Mouse (Mus musculus) heart, adult 11 months (tissue): Measurements from ENCODE around the gene Pcgf3.

Source experiments
- DNase-seq: peaks from one replicate; pipeline ENCODE4 v3.0.0; 2022

Pcgf3 gene

DNA sequence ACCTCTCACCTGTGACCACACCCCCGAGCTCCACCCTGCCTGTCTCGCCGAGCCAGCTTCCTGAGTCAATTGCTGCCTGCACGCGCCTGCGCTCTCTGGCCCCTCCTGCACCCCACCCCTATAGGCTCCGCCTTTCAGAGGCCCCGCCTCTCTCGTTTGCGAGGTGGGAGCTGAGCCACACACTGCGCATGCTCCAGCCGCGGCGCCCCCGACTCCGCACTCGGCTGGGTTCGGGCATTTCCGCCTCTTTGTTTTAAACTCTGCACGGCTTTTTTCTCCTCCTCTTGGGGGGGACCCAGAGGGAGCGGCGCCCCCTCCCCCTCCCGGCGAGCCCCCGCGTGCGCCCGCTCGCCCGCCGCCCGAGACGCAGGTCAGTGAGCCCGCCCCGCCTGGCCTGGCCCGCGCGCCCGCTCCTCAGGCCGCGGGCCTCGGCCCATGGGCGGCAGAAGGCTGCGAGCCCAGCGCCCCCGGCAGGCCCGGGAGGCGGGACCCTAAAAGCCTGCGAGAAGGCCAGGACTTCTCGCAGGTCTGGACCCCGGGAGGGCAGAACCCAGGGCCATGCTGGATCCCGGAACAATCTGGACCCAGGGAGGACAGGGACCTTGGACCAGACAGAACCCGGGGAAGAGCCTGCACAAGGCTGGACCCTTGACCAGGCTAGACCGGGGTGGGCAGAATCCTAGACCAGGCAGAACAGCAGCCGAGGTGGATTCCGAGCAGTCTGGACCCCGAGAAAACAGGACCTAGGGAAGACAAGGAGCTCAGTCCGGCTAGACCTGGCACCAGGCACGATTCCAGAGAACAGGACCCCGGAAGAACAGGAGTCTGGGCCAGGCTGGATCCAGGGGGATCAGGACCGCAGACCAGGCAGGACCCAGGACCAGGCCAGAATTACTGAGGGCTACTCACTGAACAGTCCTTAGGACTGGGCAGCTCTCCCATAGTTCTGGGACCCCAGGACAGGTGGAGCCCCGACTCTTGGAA is at the start of gene Pcgf3:
Pcgf3 (plus strand) TSS at position 151 of the 984 bp plus-strand sequence.
- peak; percentile 100 for DNase-seq

DNA sequence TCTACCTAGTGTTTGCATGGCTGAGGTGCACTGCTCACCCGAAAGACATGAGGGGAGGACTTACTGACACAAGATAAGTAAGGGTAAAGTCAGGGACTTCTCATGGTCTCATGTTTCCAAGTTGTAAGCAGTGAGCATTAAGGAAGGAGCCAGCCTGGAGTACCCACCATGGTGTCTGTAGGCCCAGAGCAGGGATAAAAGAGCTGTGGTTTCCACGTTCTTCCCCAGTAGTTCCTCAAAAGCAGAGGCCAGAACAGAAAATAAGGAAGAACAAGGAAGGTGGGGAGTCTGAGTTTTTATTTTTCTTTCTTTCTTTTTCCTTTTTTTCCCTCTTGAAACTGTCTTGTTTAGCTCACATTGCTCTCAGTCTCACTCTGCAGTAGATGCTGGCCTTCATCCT is 46.3 kb upstream of the Pcgf3 start:
- DNase-seq: no peak

DNA sequence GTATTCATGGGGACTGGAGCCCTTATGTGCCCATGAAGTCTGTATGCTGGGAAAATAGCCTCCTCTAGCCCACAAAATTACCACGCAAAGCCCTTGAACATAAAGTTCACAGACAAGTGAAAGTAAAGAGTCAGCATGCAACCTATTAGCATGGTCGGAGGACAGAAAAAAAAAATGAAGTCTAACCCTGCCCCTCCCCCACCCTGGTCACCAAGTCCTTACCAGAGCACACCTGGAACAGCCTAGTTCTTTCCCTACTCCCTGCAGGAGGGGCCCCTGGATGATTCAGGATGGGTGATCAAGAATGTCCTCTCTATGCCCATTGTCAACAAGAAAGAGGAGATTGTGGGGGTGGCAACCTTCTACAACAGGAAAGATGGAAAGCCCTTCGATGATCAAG is 38.3 kb upstream of the Pcgf3 start:
- DNase-seq: peak; percentile 77

- peak; percentile 69 for DNase-seq
Observed at GRCm38 (mm10) chr5:108423427-108423826, 37.6 kb upstream of the Pcgf3 start.

DNA sequence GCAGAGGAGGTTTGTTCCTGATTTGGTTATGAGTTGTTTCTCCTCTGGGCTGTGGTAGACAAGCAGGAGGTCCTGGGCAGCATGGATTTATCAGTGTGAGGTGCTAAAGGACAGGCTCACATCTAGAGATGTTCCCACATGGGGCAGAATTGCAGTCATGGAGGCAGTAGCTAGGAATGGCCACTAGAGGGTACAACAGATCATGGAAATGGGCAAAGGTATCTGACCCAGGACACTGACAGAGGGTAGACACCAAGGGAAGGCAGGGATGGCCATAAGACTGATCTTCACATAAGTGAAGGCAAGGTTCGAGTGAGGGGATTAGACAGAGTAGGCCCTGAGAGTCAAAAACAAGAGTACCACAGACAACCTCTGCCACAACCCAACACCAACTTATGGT is 33.8 kb upstream of the Pcgf3 start:
- DNase-seq: peak; percentile 91

- peak; percentile 69 for DNase-seq
Observed at GRCm38 (mm10) chr5:108431196-108431595, 29.8 kb upstream of the Pcgf3 start.

DNA sequence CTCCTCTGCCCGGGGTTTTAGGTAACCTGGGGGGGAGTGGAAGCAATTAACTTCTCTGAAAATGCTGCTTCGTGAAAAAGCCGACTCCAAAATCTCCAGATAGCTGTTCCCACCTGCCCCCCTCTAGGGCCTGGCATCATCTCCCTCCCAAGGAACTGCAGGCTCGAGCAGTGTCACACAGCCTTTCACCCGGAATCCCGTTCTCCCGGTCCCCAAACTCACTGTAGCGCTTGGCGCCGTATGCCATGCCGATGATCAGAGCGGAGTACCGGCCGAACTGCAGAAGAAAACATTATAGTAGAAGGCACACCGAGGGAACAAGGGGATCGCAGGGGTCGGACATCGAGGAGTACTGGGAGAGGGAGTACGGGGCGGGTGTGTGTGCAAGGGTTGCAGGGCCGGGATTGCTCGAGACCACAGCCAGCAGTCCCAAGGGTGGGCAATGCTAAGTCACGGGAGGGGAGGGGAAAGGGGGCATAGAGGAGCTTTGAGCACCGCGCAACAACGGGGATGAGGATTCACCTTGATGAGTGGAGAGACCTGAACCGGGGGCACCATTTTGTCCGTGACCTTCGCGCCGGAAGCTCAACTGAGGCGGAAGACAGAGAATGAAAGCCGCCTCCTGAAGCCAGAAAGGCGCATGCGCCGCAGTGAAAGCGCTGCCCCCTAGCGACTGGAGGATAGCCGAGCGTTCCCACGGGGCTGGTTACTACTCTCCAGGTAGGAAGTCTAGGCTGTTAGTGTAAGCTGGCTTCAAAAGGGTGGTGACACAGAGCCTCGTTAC is 27.0 kb upstream of the Pcgf3 start, which contains the start of gene Atp5k:
Atp5k (minus strand) TSS at position 645 of the 784 bp plus-strand sequence.
- peak; percentile 99 for DNase-seq

DNA sequence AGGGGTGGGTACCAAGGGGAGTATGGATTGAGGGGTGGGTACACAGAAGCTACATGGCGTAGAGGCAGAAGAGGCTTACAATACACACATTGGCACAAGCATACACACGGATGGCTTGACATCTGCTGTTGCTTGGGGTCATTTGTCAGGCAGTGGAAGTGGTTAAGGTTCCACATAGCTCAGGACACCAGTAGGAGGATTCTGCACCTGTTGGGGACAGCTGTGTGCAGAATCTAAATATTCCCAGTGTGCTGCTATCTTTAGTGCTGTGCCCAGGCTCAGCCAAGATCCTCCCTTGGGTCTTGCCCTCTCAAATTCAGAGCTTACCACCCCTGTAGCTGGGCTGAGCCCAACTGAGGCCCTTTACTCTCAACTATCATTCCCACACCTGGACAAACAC is 24.9 kb upstream of the Pcgf3 start:
- peak; percentile 84 for DNase-seq

DNA sequence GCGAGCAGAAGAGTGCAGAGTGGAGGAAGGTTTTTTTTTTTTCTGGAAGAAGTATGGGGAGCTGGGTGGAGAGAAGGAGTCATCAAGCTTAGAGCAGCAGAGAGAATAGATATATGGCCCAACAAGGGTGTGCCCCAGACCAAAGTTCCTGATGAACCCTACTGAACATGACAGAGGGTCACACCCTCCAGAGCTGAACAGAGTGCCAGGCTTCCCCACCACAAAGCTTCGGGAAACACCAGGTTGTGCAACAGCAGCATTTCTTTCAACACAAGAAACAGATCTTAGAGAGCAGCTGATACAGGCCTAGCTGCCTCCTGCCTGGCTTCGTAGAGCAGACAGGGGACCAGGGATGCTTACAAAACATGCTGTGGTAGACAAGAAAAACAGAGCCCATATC is 14.1 kb upstream of the Pcgf3 start:
- peak; percentile 91 for DNase-seq

- DNase-seq: no peak
Observed at GRCm38 (mm10) chr5:108447857-108448256, 13.2 kb upstream of the Pcgf3 start.

- DNase-seq: peak; percentile 99
Observed at GRCm38 (mm10) chr5:108448785-108449668, 12.0 kb upstream of the Pcgf3 start, which contains the start of gene Mfsd7a. TSS of gene Mfsd7a (minus strand) at chr5:108448891.

- no peak for DNase-seq
Observed at GRCm38 (mm10) chr5:108450837-108451540, 10.0 kb upstream of the Pcgf3 start.

DNA sequence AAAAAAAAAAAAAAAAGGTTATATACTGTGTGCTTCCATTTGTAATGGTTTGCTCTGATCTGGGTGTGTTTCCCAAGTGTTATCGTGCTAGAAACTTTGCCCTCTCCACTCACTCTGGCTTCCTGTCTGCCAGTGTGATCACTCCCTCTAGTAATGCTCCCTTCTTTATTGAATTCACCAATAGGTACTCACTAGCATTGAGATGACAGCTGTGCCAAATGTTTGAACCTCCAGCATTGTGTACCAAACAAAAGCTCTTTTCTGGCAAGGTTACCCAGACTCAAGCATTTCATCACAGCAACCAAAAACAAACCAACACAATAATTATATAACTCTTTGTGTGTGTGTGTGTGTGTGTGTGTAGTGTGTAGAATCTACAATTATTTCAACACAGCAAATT is 9.4 kb upstream of the Pcgf3 start:
- no peak for DNase-seq

GRCm38 (mm10) chr5:108452422-108452821 is 8.6 kb upstream of the Pcgf3 start:
- no peak for DNase-seq

GRCm38 (mm10) chr5:108454094-108454493 is 6.9 kb upstream of the Pcgf3 start:
- no peak for DNase-seq

- peak; percentile 62 for DNase-seq
Observed at GRCm38 (mm10) chr5:108458706-108459105, 2.3 kb upstream of the Pcgf3 start.

DNA sequence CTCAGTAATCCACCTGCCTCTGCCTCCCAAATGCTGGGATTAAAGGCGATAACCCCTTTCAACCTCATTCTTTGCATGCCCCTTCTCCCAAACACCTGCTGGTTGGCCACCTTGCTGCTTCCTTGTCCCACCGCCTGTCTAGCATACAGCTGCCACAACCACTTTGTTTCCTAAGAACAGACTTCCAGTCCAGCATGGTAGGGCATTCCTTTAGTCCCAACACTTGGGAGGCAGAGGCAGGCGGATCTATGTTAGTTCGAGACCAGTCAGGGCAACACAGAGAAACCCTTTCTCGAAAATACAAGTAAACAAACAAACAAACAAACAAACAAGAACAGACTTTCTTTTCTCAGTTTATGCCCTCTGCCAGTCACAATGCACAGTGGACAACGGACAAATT is 571 bp upstream of the Pcgf3 start:
- peak; percentile 87 for DNase-seq

DNA sequence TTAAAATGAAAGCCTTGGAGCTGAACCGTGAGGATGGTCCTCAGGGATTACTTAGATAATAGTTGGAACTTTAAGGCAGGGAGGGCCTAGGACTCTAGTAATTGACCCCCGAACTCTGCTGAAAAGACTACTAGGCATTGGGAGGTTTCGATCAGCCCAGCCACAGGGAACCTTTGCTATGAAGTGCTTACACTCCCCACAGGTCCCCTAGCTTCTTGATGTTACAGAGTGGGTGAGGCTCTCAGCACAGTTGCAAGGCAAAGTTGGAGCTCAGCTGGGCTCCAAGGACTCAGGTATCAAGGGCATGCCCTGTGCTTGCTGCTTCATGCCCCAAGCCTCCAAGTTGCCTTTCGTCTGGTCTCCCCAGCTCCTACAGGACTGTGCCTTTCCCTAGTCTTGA is 1.4 kb downstream of the Pcgf3 start:
- DNase-seq: no peak

GRCm38 (mm10) chr5:108465131-108465891 is 4.3 kb downstream of the Pcgf3 start:
- no peak for DNase-seq

- peak; percentile 63 for DNase-seq
Observed at GRCm38 (mm10) chr5:108466647-108467046, 5.6 kb downstream of the Pcgf3 start.

GRCm38 (mm10) chr5:108469617-108470016 is 8.6 kb downstream of the Pcgf3 start:
- no peak for DNase-seq
